Mouse (Mus musculus): ENCODE data around the gene Ube2f. TPM values are rescaled to one million over a fixed set of nuclear protein-coding genes. Genes with fewer than 3 reads are reported as not detected.

Gene Ube2f
- polyA plus RNA-seq, 1 experiment from 2014 or later = 80.5 TPM

GRCm38 (mm10) chr1:91299707-91300426 lies 49.8 kb downstream of the Ube2f start:
- Histone ChIP-seq H3K4me2 (replicated peaks; ENCODE audit: low read depth, low read length) (no peak overlapping the region), H3K4me1 (ENCODE audit: control insufficient read depth, insufficient read depth, low read length) (peaks cover 16% of the 10 kb centered on the region), H3K9me3 (ENCODE audit: control insufficient read depth, low read length) (no peaks in the 10 kb centered on the region), H3K27ac (ENCODE audit: low read depth, low read length) (no peak overlapping the region), H3K4me3 (ENCODE audit: low read length) (no peak overlapping the region), H3K36me3 (ENCODE audit: control insufficient read depth, insufficient read depth, low read length) (peaks cover 3% of the 10 kb centered on the region), H3K9ac (ENCODE audit: low read depth, low read length) (no peak overlapping the region), H3K27me3 (ENCODE audit: control insufficient read depth, insufficient read depth, low read length) (no peaks in the 10 kb centered on the region)
- ATAC-seq (ENCODE audit: low FRiP score, low TSS enrichment) = no peak
- WGBS = 82% methylated on average over 5 of the region's 5 CpGs

GRCm38 (mm10) chr1:91301206-91301920 lies 51.3 kb downstream of the Ube2f start:
- Histone ChIP-seq H3K9me3 (ENCODE audit: control insufficient read depth, low read length) (no peaks in the 10 kb centered on the region), H3K9ac (ENCODE audit: low read depth, low read length) (no peak overlapping the region), H3K27ac (ENCODE audit: low read depth, low read length) (peak overlapping the region; percentile 37; the same call in 1 of the 2 replicates), H3K4me2 (replicated peaks; ENCODE audit: low read depth, low read length) (no peak overlapping the region), H3K4me1 (ENCODE audit: control insufficient read depth, insufficient read depth, low read length) (peaks cover 16% of the 10 kb centered on the region), H3K4me3 (ENCODE audit: low read length) (no peak overlapping the region), H3K36me3 (ENCODE audit: control insufficient read depth, insufficient read depth, low read length) (peaks cover 13% of the 10 kb centered on the region), H3K27me3 (ENCODE audit: control insufficient read depth, insufficient read depth, low read length) (no peaks in the 10 kb centered on the region)
- WGBS = 56% methylated on average over 3 of the region's 3 CpGs
- no peak for ATAC-seq (ENCODE audit: low FRiP score, low TSS enrichment)

GRCm38 (mm10) chr1:91302021-91302420 lies 51.9 kb downstream of the Ube2f start:
- H3K27me3 ChIP-seq (ENCODE audit: control insufficient read depth, insufficient read depth, low read length) = no peaks in the 10 kb centered on the region
- peaks cover 13% of the 10 kb centered on the region for H3K36me3 ChIP-seq (ENCODE audit: control insufficient read depth, insufficient read depth, low read length)
- no peak overlapping the region for H3K27ac ChIP-seq (ENCODE audit: low read depth, low read length)
- no peak overlapping the region for H3K9ac ChIP-seq (ENCODE audit: low read depth, low read length)
- no peaks in the 10 kb centered on the region for H3K9me3 ChIP-seq (ENCODE audit: control insufficient read depth, low read length)
- no peak overlapping the region for H3K4me3 ChIP-seq (ENCODE audit: low read length)
- H3K4me2 ChIP-seq (replicated peaks; ENCODE audit: low read depth, low read length) = no peak overlapping the region
- 86% methylated on average over 3 of the region's 3 CpGs for WGBS
- peaks cover 16% of the 10 kb centered on the region for H3K4me1 ChIP-seq (ENCODE audit: control insufficient read depth, insufficient read depth, low read length)
- no peak for ATAC-seq (ENCODE audit: low FRiP score, low TSS enrichment)

GRCm38 (mm10) chr1:91304621-91305020 lies 54.5 kb downstream of the Ube2f start:
- Histone ChIP-seq H3K4me2 (replicated peaks; ENCODE audit: low read depth, low read length) (no peak overlapping the region), H3K4me3 (ENCODE audit: low read length) (no peak overlapping the region), H3K27me3 (ENCODE audit: control insufficient read depth, insufficient read depth, low read length) (no peaks in the 10 kb centered on the region), H3K36me3 (ENCODE audit: control insufficient read depth, insufficient read depth, low read length) (peaks cover 32% of the 10 kb centered on the region), H3K27ac (ENCODE audit: low read depth, low read length) (no peak overlapping the region), H3K9me3 (ENCODE audit: control insufficient read depth, low read length) (no peaks in the 10 kb centered on the region), H3K9ac (ENCODE audit: low read depth, low read length) (no peak overlapping the region), H3K4me1 (ENCODE audit: control insufficient read depth, insufficient read depth, low read length) (peaks cover 9% of the 10 kb centered on the region)
- ATAC-seq (ENCODE audit: low FRiP score, low TSS enrichment) = no peak
- 85% methylated on average over 4 of the region's 4 CpGs for WGBS

GRCm38 (mm10) chr1:91309366-91310085 lies 59.4 kb downstream of the Ube2f start:
- Histone ChIP-seq H3K4me3 (ENCODE audit: low read length) (no peak overlapping the region), H3K4me2 (replicated peaks; ENCODE audit: low read depth, low read length) (no peak overlapping the region), H3K9me3 (ENCODE audit: control insufficient read depth, low read length) (no peaks in the 10 kb centered on the region), H3K27ac (ENCODE audit: low read depth, low read length) (no peak overlapping the region), H3K27me3 (ENCODE audit: control insufficient read depth, insufficient read depth, low read length) (no peaks in the 10 kb centered on the region), H3K4me1 (ENCODE audit: control insufficient read depth, insufficient read depth, low read length) (0 out of 2 replicates have a peak, but pooled peaks cover 4% of the 10 kb centered on the region), H3K36me3 (ENCODE audit: control insufficient read depth, insufficient read depth, low read length) (peaks cover 37% of the 10 kb centered on the region), H3K9ac (ENCODE audit: low read depth, low read length) (no peak overlapping the region)
- no peak for ATAC-seq (ENCODE audit: low FRiP score, low TSS enrichment)
- 94% methylated on average over 13 of the region's 13 CpGs for WGBS

GRCm38 (mm10) chr1:91312273-91312672 lies 62.2 kb downstream of the Ube2f start:
- H3K27me3 ChIP-seq (ENCODE audit: control insufficient read depth, insufficient read depth, low read length) = no peaks in the 10 kb centered on the region
- peaks cover 24% of the 10 kb centered on the region for H3K36me3 ChIP-seq (ENCODE audit: control insufficient read depth, insufficient read depth, low read length)
- ATAC-seq (ENCODE audit: low FRiP score, low TSS enrichment) = no peak
- WGBS = 79% methylated on average over 4 of the region's 4 CpGs
- H3K9ac ChIP-seq (ENCODE audit: low read depth, low read length) = no peak overlapping the region
- 0 out of 2 replicates have a peak, but pooled peaks cover 4% of the 10 kb centered on the region for H3K4me1 ChIP-seq (ENCODE audit: control insufficient read depth, insufficient read depth, low read length)
- H3K4me3 ChIP-seq (ENCODE audit: low read length) = no peak overlapping the region
- no peaks in the 10 kb centered on the region for H3K9me3 ChIP-seq (ENCODE audit: control insufficient read depth, low read length)
- no peak overlapping the region for H3K4me2 ChIP-seq (replicated peaks; ENCODE audit: low read depth, low read length)
- H3K27ac ChIP-seq (ENCODE audit: low read depth, low read length) = no peak overlapping the region

- no peaks in the 10 kb centered on the region for H3K9me3 ChIP-seq (ENCODE audit: control insufficient read depth, low read length)
- peaks cover 22% of the 10 kb centered on the region for H3K36me3 ChIP-seq (ENCODE audit: control insufficient read depth, insufficient read depth, low read length)
- no peak overlapping the region for H3K9ac ChIP-seq (ENCODE audit: low read depth, low read length)
- H3K4me2 ChIP-seq (replicated peaks; ENCODE audit: low read depth, low read length) = no peak overlapping the region
- no peaks in the 10 kb centered on the region for H3K27me3 ChIP-seq (ENCODE audit: control insufficient read depth, insufficient read depth, low read length)
- 55% methylated on average over 5 of the region's 5 CpGs for WGBS
- H3K4me1 ChIP-seq (ENCODE audit: control insufficient read depth, insufficient read depth, low read length) = 0 out of 2 replicates have a peak, but pooled peaks cover 4% of the 10 kb centered on the region
- no peak for ATAC-seq (ENCODE audit: low FRiP score, low TSS enrichment)
- no peak overlapping the region for H3K27ac ChIP-seq (ENCODE audit: low read depth, low read length)
- H3K4me3 ChIP-seq (ENCODE audit: low read length) = no peak overlapping the region
Observed at GRCm38 (mm10) chr1:91313251-91313650, 63.1 kb downstream of the Ube2f start.

GRCm38 (mm10) chr1:91317656-91318055 lies 67.6 kb downstream of the Ube2f start:
- Histone ChIP-seq H3K4me2 (replicated peaks; ENCODE audit: low read depth, low read length) (no peak overlapping the region), H3K4me3 (ENCODE audit: low read length) (no peak overlapping the region), H3K36me3 (ENCODE audit: control insufficient read depth, insufficient read depth, low read length) (no peaks in the 10 kb centered on the region), H3K27me3 (ENCODE audit: control insufficient read depth, insufficient read depth, low read length) (no peaks in the 10 kb centered on the region), H3K27ac (ENCODE audit: low read depth, low read length) (no peak overlapping the region), H3K4me1 (ENCODE audit: control insufficient read depth, insufficient read depth, low read length) (0 out of 2 replicates have a peak, but pooled peaks cover 4% of the 10 kb centered on the region), H3K9me3 (ENCODE audit: control insufficient read depth, low read length) (no peaks in the 10 kb centered on the region), H3K9ac (ENCODE audit: low read depth, low read length) (no peak overlapping the region)
- 84% methylated on average over 6 of the region's 6 CpGs for WGBS
- no peak for ATAC-seq (ENCODE audit: low FRiP score, low TSS enrichment)

All from kidney, embryonic 14.5 days (tissue).